Mouse (Mus musculus) embryonic facial prominence, embryonic 10.5 days (tissue): ENCODE measurements around the gene AI182371. TPM values are rescaled to one million over a fixed set of nuclear protein-coding genes. Genes with fewer than 3 reads are reported as not detected.

Source experiments
- DNase-seq: peaks from one replicate; pipeline ENCODE4 v3.0.0-alpha.2; 2017; ENCODE audit warnings: low spot score
- H3K27ac ChIP-seq: fragments of 300-500 bp; sonication (generic); replicated peaks from 2 replicates; pipeline ENCODE4 v1.5.1; 2016; ENCODE audit warnings: mild to moderate bottlenecking
- H3K27me3 ChIP-seq: fragments of 300-500 bp; sonication (generic); replicated peaks from 2 replicates; pipeline ENCODE4 v1.6.1; 2016; ENCODE audit warnings: low read depth, mild to moderate bottlenecking; ENCODE audit not compliant: poor library complexity, severe bottlenecking
- H3K36me3 ChIP-seq: fragments of 300-500 bp; sonication (generic); replicated peaks from 2 replicates; pipeline ENCODE4 v1.6.1; 2016; ENCODE audit warnings: mild to moderate bottlenecking, moderate library complexity
- H3K4me1 ChIP-seq: fragments of 300-500 bp; sonication (generic); 2 replicates; pipeline ENCODE4 v1.6.1; 2016
- H3K4me3 ChIP-seq: fragments of 300-500 bp; sonication (generic); 2 replicates; pipeline ENCODE4 v1.5.1; 2016; ENCODE audit warnings: mild to moderate bottlenecking, moderate library complexity
- H3K9me3 ChIP-seq: fragments of 300-500 bp; sonication (generic); 2 replicates; pipeline ENCODE4 v1.6.1; 2016; ENCODE audit warnings: mild to moderate bottlenecking
- WGBS: fragments of 180-500 bp; shearing (Covaris S2); methylation state at CpG from one replicate; pipeline ENCODE4 v1.1.7; 2016; 5-methylcytosine and 5-hydroxymethylcytosine counted together
- polyA plus RNA-seq: library from polyadenylated mRNA; unstranded; fragments of >200 nt; fragmentation: Nextera tagmentation; extraction: Ambion mirVana; gene quantifications from 2 replicates; pipeline ENCODE4 v1.2.1, GENCODE M21; 2016

The AI182371 gene
- polyA plus RNA-seq, 1 experiment from 2014 or later, result 0.15 TPM

GRCm38 (mm10) chr2:35107984-35108635 lies 6.8 kb upstream of the AI182371 start:
- peak; percentile 10 for DNase-seq
- no peak overlapping the region; the same call in 1 of the 2 replicates for H3K4me3 ChIP-seq
- H3K36me3 ChIP-seq, result no peaks in the 10 kb centered on the region
- H3K27ac ChIP-seq, result no peak overlapping the region
- H3K9me3 ChIP-seq, result no peaks in the 10 kb centered on the region
- H3K27me3 ChIP-seq, result no peaks in the 10 kb centered on the region
- 54% methylated on average over 5 of the region's 5 CpGs for WGBS
- H3K4me1 ChIP-seq, result peaks cover 11% of the 10 kb centered on the region

- no peaks in the 10 kb centered on the region for H3K36me3 ChIP-seq
- H3K9me3 ChIP-seq, result no peaks in the 10 kb centered on the region
- DNase-seq, result no peak
- WGBS, result 61% methylated on average over 3 of the region's 3 CpGs
- no peak overlapping the region for H3K27ac ChIP-seq
- H3K4me1 ChIP-seq, result peaks cover 7% of the 10 kb centered on the region
- no peak overlapping the region for H3K4me3 ChIP-seq
- H3K27me3 ChIP-seq, result no peaks in the 10 kb centered on the region
Observed at GRCm38 (mm10) chr2:35104843-35105242, 3.5 kb upstream of the AI182371 start.

GRCm38 (mm10) chr2:35103558-35103957 lies 2.2 kb upstream of the AI182371 start:
- H3K27ac ChIP-seq, result no peak overlapping the region
- no peaks in the 10 kb centered on the region for H3K27me3 ChIP-seq
- DNase-seq, result no peak
- 78% methylated on average over 5 of the region's 5 CpGs for WGBS
- H3K4me1 ChIP-seq, result peaks cover 3% of the 10 kb centered on the region; the same call in 1 of the 2 replicates
- no peaks in the 10 kb centered on the region for H3K9me3 ChIP-seq
- no peak overlapping the region for H3K4me3 ChIP-seq
- no peaks in the 10 kb centered on the region for H3K36me3 ChIP-seq

GRCm38 (mm10) chr2:35102777-35103176 lies 1.4 kb upstream of the AI182371 start:
- Histone ChIP-seq H3K36me3 (no peaks in the 10 kb centered on the region), H3K4me1 (peaks cover 3% of the 10 kb centered on the region; the same call in 1 of the 2 replicates), H3K9me3 (no peaks in the 10 kb centered on the region), H3K27ac (no peak overlapping the region), H3K4me3 (no peak overlapping the region), H3K27me3 (no peaks in the 10 kb centered on the region)
- DNase-seq, result no peak

GRCm38 (mm10) chr2:35100529-35100928 lies 814 bp downstream of the AI182371 start:
- no peaks in the 10 kb centered on the region for H3K36me3 ChIP-seq
- H3K27me3 ChIP-seq, result no peaks in the 10 kb centered on the region
- WGBS, result 86% methylated on average over 6 of the region's 6 CpGs
- no peaks in the 10 kb centered on the region for H3K9me3 ChIP-seq
- peaks cover 3% of the 10 kb centered on the region; the same call in 1 of the 2 replicates for H3K4me1 ChIP-seq
- H3K4me3 ChIP-seq, result no peak overlapping the region
- H3K27ac ChIP-seq, result no peak overlapping the region
- no peak for DNase-seq

- no peak for DNase-seq
- 78% methylated on average over 4 of the region's 4 CpGs for WGBS
- no peak overlapping the region for H3K27ac ChIP-seq
- H3K4me3 ChIP-seq, result no peak overlapping the region
- no peaks in the 10 kb centered on the region for H3K36me3 ChIP-seq
- no peaks in the 10 kb centered on the region for H3K9me3 ChIP-seq
- H3K4me1 ChIP-seq, result no peaks in the 10 kb centered on the region
- no peaks in the 10 kb centered on the region for H3K27me3 ChIP-seq
Observed at GRCm38 (mm10) chr2:35087418-35087817, 13.9 kb downstream of the AI182371 start.

GRCm38 (mm10) chr2:35079166-35079565 lies 22.2 kb downstream of the AI182371 start:
- WGBS, result 73% methylated on average over 6 of the region's 6 CpGs
- no peak for DNase-seq
- H3K27ac ChIP-seq, result no peak overlapping the region
- H3K9me3 ChIP-seq, result no peaks in the 10 kb centered on the region
- no peaks in the 10 kb centered on the region for H3K4me1 ChIP-seq
- no peak overlapping the region for H3K4me3 ChIP-seq
- no peaks in the 10 kb centered on the region for H3K27me3 ChIP-seq
- H3K36me3 ChIP-seq, result no peaks in the 10 kb centered on the region

GRCm38 (mm10) chr2:35074328-35074727 lies 27.0 kb downstream of the AI182371 start:
- DNase-seq, result no peak
- no peaks in the 10 kb centered on the region for H3K9me3 ChIP-seq
- no peak overlapping the region for H3K27ac ChIP-seq
- no peaks in the 10 kb centered on the region for H3K27me3 ChIP-seq
- H3K4me3 ChIP-seq, result no peak overlapping the region
- H3K4me1 ChIP-seq, result no peaks in the 10 kb centered on the region
- H3K36me3 ChIP-seq, result no peaks in the 10 kb centered on the region
- 91% methylated on average over 3 of the region's 3 CpGs for WGBS

- no peaks in the 10 kb centered on the region for H3K9me3 ChIP-seq
- no peak overlapping the region for H3K27ac ChIP-seq
- no peaks in the 10 kb centered on the region for H3K36me3 ChIP-seq
- H3K27me3 ChIP-seq, result no peaks in the 10 kb centered on the region
- 81% methylated on average over 2 of the region's 2 CpGs for WGBS
- no peak for DNase-seq
- no peak overlapping the region for H3K4me3 ChIP-seq
- H3K4me1 ChIP-seq, result no peaks in the 10 kb centered on the region
Observed at GRCm38 (mm10) chr2:35072547-35072946, 28.8 kb downstream of the AI182371 start.

GRCm38 (mm10) chr2:35070275-35070674 lies 31.1 kb downstream of the AI182371 start:
- Histone ChIP-seq H3K9me3 (no peaks in the 10 kb centered on the region), H3K4me1 (no peaks in the 10 kb centered on the region), H3K4me3 (no peak overlapping the region), H3K27ac (no peak overlapping the region), H3K36me3 (no peaks in the 10 kb centered on the region), H3K27me3 (no peaks in the 10 kb centered on the region)
- 78% methylated on average over 4 of the region's 4 CpGs for WGBS
- no peak for DNase-seq

GRCm38 (mm10) chr2:35069124-35069523 lies 32.2 kb downstream of the AI182371 start:
- Histone ChIP-seq H3K27me3 (no peaks in the 10 kb centered on the region), H3K4me1 (no peaks in the 10 kb centered on the region), H3K36me3 (no peaks in the 10 kb centered on the region), H3K9me3 (no peaks in the 10 kb centered on the region), H3K4me3 (no peak overlapping the region), H3K27ac (no peak overlapping the region)
- 93% methylated on average over 1 of the region's 1 CpGs for WGBS
- DNase-seq, result no peak

- Histone ChIP-seq H3K27ac (no peak overlapping the region), H3K27me3 (no peaks in the 10 kb centered on the region), H3K4me3 (no peak overlapping the region), H3K9me3 (no peaks in the 10 kb centered on the region), H3K36me3 (no peaks in the 10 kb centered on the region), H3K4me1 (no peaks in the 10 kb centered on the region)
- DNase-seq, result no peak
- WGBS, result 87% methylated on average over 11 of the region's 11 CpGs
Observed at GRCm38 (mm10) chr2:35067117-35067516, 34.2 kb downstream of the AI182371 start.

GRCm38 (mm10) chr2:35066525-35067082 lies 34.7 kb downstream of the AI182371 start:
- Histone ChIP-seq H3K27ac (no peak overlapping the region), H3K27me3 (no peaks in the 10 kb centered on the region), H3K36me3 (no peaks in the 10 kb centered on the region), H3K4me1 (no peaks in the 10 kb centered on the region), H3K9me3 (no peaks in the 10 kb centered on the region), H3K4me3 (no peak overlapping the region)
- 91% methylated on average over 13 of the region's 13 CpGs for WGBS
- no peak for DNase-seq
